Mouse (Mus musculus): Measurements from ENCODE around the gene Tnfaip8l1. TPM values are rescaled to one million over a fixed set of nuclear protein-coding genes. Genes with fewer than 3 reads are reported as not detected.

Tnfaip8l1 gene
- polyA plus RNA-seq, 1 experiment from 2014 or later, result 2.7 TPM

DNA sequence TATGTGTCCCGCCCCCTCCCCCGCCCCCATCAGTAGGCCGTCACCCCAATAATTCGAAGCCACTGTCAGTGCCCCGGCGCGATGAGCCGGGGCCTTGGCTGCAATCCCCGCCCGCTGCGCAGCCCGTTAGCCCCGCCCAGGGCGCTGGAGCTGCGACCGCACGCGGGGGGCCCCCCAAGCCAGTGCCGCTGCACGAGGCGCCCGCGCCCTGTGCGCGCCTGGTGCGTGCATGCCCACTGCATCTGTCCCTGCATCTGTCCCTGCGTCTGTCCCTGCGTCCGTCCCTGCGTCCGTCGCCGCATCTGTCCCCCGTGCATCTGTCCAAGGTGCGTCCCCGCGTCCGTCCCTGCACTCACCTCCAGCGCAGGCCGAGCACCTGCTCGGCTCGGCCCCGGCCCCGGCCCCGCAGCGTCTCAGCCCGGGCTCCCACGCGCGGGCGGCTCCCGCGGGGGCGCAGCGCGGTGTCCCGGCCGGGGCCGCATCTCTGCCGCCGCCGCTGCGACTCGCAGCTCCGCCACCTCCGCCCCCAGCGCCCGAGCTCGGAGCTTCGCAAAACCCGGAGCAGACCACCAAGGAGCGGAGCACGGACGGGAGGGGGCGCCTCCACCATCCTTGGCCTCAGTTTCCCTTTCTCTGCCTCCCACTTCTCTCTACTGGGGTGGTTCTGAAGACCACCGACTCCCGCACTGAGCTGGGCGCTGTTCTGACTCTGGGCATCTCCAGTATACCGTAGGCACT lies 22.2 kb upstream of the Tnfaip8l1 start, which contains the start of gene Sema6b:
Sema6b (minus strand) TSS at position 486 of the 738 bp plus-strand sequence.
- peak within 1 kb of the TSS; percentile 85 for H3K4me2 ChIP-seq
- no peaks in the 10 kb centered on the region for H3K36me3 ChIP-seq
- peaks cover 42% of the 10 kb centered on the region for H3K4me1 ChIP-seq (replicated peaks)
- peak; percentile 50 for ATAC-seq (ENCODE audit: low read depth)
- peak within 1 kb of the TSS; percentile 49 for H3K9ac ChIP-seq
- H3K27ac ChIP-seq, result no peak within 1 kb of the TSS
- no peaks in the 10 kb centered on the region for H3K9me3 ChIP-seq (replicated peaks)
- no peak for DNase-seq
- peak within 1 kb of the TSS; percentile 63 for H3K4me3 ChIP-seq (replicated peaks)
- WGBS (ENCODE audit: insufficient replicate concordance), result under 1% methylated on average over 79 of the region's 79 CpGs
- peaks cover 75% of the 10 kb centered on the region for H3K27me3 ChIP-seq

DNA sequence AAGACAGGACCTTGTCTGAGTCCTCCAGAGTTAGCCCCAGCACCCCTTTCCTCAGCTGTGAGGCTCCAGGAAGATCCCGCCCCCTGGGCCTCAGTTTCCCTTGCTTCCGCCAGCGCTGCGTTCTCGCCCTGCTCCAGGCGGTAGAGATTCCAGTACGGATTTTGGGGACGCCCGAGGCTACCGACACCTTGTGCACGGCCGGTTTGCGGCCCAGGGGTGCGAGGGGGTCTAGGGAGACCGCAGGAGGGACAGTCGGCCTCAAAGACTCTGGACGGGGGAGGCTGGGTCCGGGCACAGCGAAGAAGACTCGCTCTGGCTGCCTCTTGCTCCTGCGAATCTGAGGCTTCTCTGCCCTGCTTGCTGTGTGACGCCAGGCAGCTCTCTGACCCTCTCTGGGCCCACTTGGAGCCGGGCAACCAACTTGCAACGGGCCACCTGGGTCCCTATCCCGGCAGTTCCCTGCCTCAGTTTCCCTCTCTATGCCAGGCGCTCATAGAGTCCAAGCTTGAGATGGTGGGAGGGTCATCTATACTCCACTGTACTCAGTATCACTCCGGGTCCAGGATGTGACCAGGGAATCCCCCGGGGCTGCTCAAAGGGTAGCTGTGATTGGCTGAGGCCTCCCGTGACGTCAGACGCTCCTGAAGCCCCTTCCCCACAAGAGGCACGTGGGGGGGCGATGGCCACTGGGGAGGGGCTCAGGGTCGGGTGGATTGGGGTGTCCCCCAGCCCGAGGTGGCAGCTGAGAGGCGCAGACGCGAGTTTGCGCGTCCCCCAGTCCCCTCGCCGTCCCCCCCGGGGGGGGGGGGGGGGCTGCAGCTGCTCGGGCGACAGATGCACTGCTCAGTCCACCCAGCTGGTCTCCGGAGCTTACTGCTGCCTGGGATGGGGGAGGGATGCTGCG lies 20.3 kb upstream of the Tnfaip8l1 start:
- Histone ChIP-seq H3K27me3 (peaks cover 94% of the 10 kb centered on the region), H3K4me2 (peak overlapping the region; percentile 60), H3K9ac (0 out of 2 replicates have a peak overlapping the region, but pooled peaks have one; percentile 15), H3K4me1 (replicated peaks) (peaks cover 37% of the 10 kb centered on the region), H3K27ac (no peak overlapping the region), H3K4me3 (replicated peaks) (peak overlapping the region; percentile 32), H3K9me3 (replicated peaks) (no peaks in the 10 kb centered on the region), H3K36me3 (no peaks in the 10 kb centered on the region)
- DNase-seq, result no peak
- 2% methylated on average over 37 of the region's 47 CpGs for WGBS (ENCODE audit: insufficient replicate concordance)
- no peak for ATAC-seq (ENCODE audit: low read depth)

DNA sequence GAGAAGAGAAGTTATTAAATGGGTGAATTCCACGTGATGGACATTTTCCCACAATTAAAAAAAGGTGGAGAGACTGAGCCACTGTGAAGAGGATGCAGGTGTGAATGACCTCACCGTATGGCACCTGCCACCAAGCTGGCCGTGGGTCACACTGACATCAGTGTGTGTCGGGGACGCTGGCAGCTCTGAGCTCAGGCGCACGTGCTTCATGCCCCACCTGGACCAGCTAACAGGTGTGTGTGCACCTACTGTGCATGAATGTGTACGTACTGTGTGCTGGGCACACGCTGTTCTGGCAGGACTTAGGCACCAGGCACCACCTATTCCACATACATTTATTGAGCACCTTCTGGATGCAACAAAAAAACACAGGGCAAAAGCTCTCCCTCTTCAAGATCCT lies 17.7 kb upstream of the Tnfaip8l1 start:
- Histone ChIP-seq H3K9ac (no peak overlapping the region), H3K4me1 (replicated peaks) (peaks cover 33% of the 10 kb centered on the region), H3K9me3 (replicated peaks) (no peaks in the 10 kb centered on the region), H3K27me3 (peaks cover 99% of the 10 kb centered on the region), H3K4me3 (replicated peaks) (no peak overlapping the region), H3K4me2 (no peak overlapping the region), H3K36me3 (no peaks in the 10 kb centered on the region), H3K27ac (no peak overlapping the region)
- DNase-seq (no peak), ATAC-seq (ENCODE audit: low read depth) (no peak)
- WGBS (ENCODE audit: insufficient replicate concordance), result 68% methylated on average over 9 of the region's 9 CpGs

DNA sequence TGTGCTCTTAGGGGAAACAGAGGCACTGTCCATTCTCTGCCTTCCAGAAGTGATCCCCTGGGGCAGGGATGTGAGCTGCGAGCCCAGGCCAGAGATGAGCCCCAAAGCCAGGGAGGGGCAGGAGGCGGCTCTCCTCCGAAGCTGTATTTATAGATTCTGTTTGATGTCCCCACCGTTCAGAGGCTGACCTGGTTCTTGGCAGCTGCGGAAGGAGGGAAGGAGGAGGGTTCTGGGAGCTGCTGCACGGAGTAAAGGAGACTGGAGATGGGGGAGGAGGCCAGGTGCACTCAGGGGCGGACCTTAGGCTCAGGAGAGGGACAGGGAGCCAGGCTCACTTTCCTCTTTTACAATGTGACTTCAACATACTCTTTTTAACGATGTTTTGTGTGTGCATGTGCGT lies 16.1 kb upstream of the Tnfaip8l1 start:
- no peak overlapping the region for H3K9ac ChIP-seq
- peaks cover 24% of the 10 kb centered on the region for H3K4me1 ChIP-seq (replicated peaks)
- no peaks in the 10 kb centered on the region for H3K9me3 ChIP-seq (replicated peaks)
- H3K27ac ChIP-seq, result no peak overlapping the region
- no peak for DNase-seq
- ATAC-seq (ENCODE audit: low read depth), result no peak
- no peak overlapping the region for H3K4me2 ChIP-seq
- H3K27me3 ChIP-seq, result peaks cover 99% of the 10 kb centered on the region
- no peaks in the 10 kb centered on the region for H3K36me3 ChIP-seq
- H3K4me3 ChIP-seq (replicated peaks), result no peak overlapping the region
- 26% methylated on average over 9 of the region's 9 CpGs for WGBS (ENCODE audit: insufficient replicate concordance)

DNA sequence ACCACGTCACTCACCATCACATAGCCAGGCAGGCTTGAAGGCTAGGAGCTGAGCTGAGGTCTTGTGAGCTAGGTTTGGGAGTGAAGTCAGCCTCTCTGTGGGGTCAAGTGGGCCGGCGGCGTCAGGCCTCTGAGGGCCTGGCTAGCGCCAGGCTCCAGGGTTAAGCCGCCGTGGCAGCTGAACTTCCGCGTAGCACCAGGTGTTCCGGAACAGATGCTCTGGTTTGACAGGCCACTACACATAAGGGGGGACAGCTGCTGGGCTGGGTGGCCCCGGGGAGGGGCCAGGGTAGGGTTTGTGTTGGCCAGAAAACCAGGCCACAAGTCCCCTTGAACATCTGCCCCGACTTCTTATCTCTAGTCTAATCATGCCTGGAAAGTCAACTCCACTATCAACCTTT lies 14.9 kb upstream of the Tnfaip8l1 start:
- H3K27me3 ChIP-seq, result peaks cover 89% of the 10 kb centered on the region
- ATAC-seq (ENCODE audit: low read depth), result no peak
- no peak for DNase-seq
- 45% methylated on average over 12 of the region's 12 CpGs for WGBS (ENCODE audit: insufficient replicate concordance)
- H3K9me3 ChIP-seq (replicated peaks), result no peaks in the 10 kb centered on the region
- no peaks in the 10 kb centered on the region for H3K36me3 ChIP-seq
- no peak overlapping the region for H3K4me2 ChIP-seq
- H3K9ac ChIP-seq, result no peak overlapping the region
- H3K4me1 ChIP-seq (replicated peaks), result peaks cover 12% of the 10 kb centered on the region
- no peak overlapping the region for H3K27ac ChIP-seq
- H3K4me3 ChIP-seq (replicated peaks), result no peak overlapping the region

DNA sequence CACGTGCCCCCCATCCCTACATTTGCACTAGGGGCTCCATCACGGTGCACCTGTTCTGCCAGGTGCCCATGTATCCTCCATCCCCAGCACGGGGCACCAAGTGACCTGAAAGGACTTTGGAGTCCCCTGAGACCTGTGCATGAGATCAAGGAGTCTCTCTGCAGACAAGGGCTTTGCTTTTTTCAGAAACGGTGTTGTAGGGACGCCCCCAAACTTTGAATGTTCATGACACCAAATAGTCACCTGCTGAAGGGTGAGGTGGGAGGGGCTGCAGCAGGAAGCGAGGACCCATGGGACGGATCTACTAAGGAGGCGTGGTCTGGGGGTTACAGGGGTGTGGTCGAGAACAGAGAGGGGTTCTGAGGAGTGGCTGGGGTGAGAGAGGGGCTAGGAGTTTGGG lies 14.0 kb upstream of the Tnfaip8l1 start:
- no peak overlapping the region for H3K27ac ChIP-seq
- H3K9me3 ChIP-seq (replicated peaks), result no peaks in the 10 kb centered on the region
- no peak overlapping the region for H3K9ac ChIP-seq
- peaks cover 12% of the 10 kb centered on the region for H3K4me1 ChIP-seq (replicated peaks)
- DNase-seq (no peak), ATAC-seq (ENCODE audit: low read depth) (no peak)
- 17% methylated on average over 9 of the region's 9 CpGs for WGBS (ENCODE audit: insufficient replicate concordance)
- H3K36me3 ChIP-seq, result no peaks in the 10 kb centered on the region
- H3K4me3 ChIP-seq (replicated peaks), result no peak overlapping the region
- H3K27me3 ChIP-seq, result peaks cover 85% of the 10 kb centered on the region
- 0 out of 2 replicates have a peak overlapping the region, but pooled peaks have one; percentile 19 for H3K4me2 ChIP-seq

DNA sequence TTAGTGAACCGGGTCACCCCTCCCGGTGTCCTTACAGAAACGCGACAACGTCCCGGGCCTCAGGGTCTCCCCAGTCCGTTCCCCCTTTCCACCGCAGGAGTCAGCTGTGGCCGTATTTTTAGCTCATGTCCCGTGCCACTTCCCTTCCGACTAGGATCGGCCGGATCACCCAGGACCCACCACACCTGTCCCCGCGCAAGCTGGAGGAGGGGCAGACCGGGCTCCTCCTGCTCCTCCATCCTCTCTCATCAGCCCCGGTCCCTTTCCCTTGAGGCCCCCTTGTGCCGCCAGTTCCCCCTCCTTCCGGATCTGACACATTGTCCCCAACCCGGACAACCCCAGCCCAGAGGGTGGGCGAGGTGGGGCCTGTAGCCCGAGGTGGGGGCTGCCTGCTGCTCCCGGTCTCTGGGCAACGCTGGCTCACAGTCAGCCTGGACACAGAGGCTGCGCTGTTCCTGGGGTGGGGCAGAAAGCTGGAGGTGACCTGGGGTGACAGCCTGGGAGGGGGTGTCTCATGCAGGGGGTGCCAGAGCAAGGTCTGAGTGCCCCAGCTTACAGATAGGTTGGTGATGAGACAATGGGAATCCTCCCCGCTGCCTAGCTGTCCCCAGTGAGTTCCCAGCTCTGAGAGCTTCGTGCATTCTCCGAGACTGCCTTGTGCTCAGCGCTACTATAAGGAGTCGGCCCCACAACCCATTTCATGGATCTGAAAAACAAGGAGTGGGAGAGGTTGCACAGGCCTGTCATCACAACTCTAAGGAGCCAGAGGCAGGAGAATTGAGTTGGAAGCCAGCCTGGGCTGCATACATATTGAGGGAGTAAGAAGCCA lies 13.3 kb upstream of the Tnfaip8l1 start:
- Histone ChIP-seq H3K9ac (no peak overlapping the region), H3K4me2 (peak overlapping the region; percentile 19; the same call in 1 of the 2 replicates), H3K9me3 (replicated peaks) (no peaks in the 10 kb centered on the region), H3K36me3 (no peaks in the 10 kb centered on the region), H3K27me3 (peaks cover 82% of the 10 kb centered on the region), H3K27ac (no peak overlapping the region), H3K4me3 (replicated peaks) (no peak overlapping the region), H3K4me1 (replicated peaks) (peaks cover 15% of the 10 kb centered on the region)
- WGBS (ENCODE audit: insufficient replicate concordance), result 6% methylated on average over 30 of the region's 30 CpGs
- ATAC-seq (ENCODE audit: low read depth) (no peak), DNase-seq (no peak)

DNA sequence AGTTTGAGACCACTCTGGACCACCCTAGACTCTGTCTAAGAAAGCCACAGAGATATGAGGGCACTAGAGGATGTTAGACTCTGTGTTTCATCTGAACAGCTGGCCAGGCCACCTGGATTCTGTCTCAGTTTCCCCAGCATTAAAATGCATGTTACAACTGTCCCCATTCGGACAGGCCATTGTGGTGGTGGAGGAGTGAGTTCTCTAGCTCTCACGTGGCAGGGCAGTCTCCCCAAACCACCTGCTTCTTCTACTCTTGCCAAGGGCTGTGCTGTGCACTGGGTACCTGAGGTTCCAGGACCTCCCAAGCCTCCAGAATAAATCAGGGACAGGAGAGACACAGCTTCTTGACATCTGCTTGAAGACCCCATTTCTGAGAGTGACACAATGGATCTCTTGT lies 12.4 kb upstream of the Tnfaip8l1 start:
- Histone ChIP-seq H3K9ac (no peak overlapping the region), H3K27ac (no peak overlapping the region), H3K36me3 (no peaks in the 10 kb centered on the region), H3K4me1 (replicated peaks) (peaks cover 15% of the 10 kb centered on the region), H3K27me3 (peaks cover 78% of the 10 kb centered on the region), H3K4me3 (replicated peaks) (no peak overlapping the region), H3K4me2 (no peak overlapping the region), H3K9me3 (replicated peaks) (no peaks in the 10 kb centered on the region)
- ATAC-seq (ENCODE audit: low read depth), result no peak
- 44% methylated on average over 2 of the region's 2 CpGs for WGBS (ENCODE audit: insufficient replicate concordance)
- no peak for DNase-seq

DNA sequence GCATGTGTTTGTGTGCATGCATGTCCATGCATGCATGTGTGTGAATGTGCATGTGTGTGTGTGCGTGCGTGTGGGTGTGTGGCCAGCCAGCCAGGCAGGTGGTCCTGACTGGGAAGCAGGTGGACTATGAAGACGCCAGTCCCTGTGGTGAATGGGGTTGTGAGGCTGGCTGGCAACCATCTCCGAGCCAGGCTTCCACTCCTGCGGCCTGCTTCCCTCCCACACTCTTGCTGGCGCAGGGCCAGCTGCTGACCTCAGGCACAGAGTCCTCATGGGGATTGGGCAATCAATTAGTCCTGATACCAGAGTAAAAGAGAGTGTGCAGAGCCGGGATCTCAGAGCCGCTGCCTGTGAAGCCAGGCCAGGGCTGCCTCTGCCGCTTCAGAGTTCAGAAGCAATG lies 8.6 kb upstream of the Tnfaip8l1 start:
- Histone ChIP-seq H3K27me3 (peaks cover 73% of the 10 kb centered on the region), H3K27ac (no peak overlapping the region), H3K4me1 (replicated peaks) (peaks cover 12% of the 10 kb centered on the region), H3K9me3 (replicated peaks) (no peaks in the 10 kb centered on the region), H3K4me3 (replicated peaks) (no peak overlapping the region), H3K36me3 (no peaks in the 10 kb centered on the region), H3K4me2 (no peak overlapping the region), H3K9ac (no peak overlapping the region)
- DNase-seq (no peak), ATAC-seq (ENCODE audit: low read depth) (peak; percentile 63)
- WGBS (ENCODE audit: insufficient replicate concordance), result 41% methylated on average over 9 of the region's 9 CpGs

DNA sequence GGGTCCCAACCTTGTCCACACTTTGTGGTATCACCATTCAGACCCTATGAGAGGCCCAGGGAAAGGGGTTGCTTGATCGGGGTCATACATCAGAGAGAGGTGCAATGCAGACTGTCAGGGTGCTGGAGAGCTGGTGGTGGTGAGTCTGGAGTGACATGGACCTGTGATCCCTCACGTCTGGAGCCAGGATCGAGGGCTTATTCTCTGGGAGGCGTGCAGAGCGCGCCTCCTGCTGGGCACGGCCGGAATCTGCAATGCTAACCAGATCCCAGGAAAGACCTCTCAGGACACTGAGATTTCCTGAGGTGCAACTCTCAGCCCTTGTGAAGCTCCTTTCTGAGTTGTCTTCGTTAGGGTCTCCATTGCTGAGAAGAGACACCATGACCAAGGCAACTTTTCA lies 2.5 kb upstream of the Tnfaip8l1 start:
- Histone ChIP-seq H3K9me3 (replicated peaks) (no peaks in the 10 kb centered on the region), H3K27ac (no peak overlapping the region), H3K36me3 (no peaks in the 10 kb centered on the region), H3K9ac (no peak overlapping the region), H3K4me1 (replicated peaks) (peaks cover 28% of the 10 kb centered on the region), H3K4me2 (no peak overlapping the region), H3K27me3 (peaks cover 50% of the 10 kb centered on the region), H3K4me3 (replicated peaks) (no peak overlapping the region)
- ATAC-seq (ENCODE audit: low read depth) (no peak), DNase-seq (peak; percentile 30)
- 1% methylated on average over 9 of the region's 9 CpGs for WGBS (ENCODE audit: insufficient replicate concordance)
